Mouse (Mus musculus) retina, adult 2 months (tissue): ENCODE results near the gene Slc18a3.

Experiments used
- DNase-seq: peaks from one replicate; pipeline ENCODE4 v3.0.0-alpha.2; 2012; ENCODE audit warnings: low read depth, low spot score

Gene Slc18a3

DNA sequence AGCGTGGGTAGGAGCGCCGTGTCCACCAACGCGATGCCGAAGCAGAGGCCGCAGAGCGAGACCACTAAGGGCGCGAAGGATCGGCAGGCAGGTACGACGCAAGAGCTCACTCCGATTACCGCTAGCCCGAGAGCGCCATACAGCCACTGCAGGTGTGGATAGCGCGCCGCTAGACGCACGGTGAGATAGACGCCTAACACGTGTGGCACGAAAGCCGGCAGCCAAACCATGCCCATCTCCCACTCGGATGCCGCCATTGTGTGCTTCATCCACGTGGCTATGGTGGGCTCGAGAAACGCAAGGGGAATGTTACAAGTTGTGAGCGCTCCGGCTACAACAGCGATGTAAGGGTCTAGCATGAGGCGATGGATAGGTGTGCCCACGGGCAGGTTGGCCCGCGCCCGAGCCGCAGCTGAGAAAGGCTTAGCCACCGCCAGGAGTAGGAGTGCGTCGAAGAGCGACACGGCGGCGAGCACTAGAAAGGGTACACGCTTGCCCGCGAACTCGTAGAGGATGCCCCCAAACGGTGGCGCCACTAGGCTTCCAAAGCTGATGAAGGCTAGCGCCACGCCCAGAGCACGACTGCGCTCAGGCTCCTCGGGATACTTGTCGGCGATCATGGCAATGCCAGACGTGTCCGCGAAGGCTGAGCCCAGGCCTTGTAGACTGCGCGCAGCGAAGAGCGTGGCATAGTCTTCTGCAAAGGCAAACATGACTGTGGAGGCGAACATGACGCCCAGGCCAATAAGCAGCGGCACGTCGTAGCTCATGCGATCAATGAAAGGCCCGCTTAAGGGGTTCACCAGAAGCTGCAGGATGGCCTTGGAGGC is 1.2 kb downstream of the Slc18a3 start:
- DNase-seq: no peak

DNA sequence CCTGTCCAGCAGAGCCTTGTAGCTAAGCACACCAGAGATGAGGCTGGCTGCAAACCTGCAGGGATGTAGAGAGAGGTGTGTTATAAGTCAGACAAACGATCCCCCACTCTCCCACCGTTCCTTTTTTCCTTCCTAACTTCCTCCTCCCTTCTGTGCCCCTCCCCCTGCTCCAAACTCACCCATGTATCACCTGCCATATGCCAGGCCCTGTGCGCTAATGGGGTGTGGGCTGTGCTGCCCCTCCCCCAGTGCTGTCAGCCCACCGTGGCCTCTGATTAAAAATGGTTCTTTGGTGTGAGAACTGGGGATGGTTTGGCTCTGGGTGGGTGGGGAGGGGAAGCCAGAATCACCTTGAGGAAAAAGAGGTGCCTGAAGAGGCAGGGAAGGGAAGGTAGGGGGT is 12.1 kb downstream of the Slc18a3 start:
- DNase-seq: no peak

- DNase-seq: no peak
These were observed 17.7 kb downstream of the Slc18a3 start for GRCm38 (mm10) chr14:32446989-32447388.

DNA sequence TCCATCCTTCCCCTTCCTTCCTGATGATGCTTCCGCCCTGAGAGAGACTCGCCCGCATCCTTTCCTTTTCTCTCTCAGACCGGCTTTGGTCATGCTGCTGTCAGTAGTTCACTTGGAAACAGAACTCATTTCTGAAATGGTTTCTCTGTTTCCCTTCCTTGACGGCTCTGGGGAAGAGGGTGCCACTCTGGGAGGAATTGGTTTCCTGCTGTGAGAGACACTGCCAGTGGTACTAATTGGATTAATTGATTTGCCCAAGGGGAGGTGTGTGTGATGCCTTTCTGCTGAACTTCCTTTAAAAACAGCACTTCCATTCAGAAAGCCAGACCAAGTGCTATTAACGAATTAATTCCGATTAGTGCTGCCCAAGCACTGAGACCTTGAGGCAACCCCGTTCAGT is 21.2 kb downstream of the Slc18a3 start:
- no peak for DNase-seq

DNA sequence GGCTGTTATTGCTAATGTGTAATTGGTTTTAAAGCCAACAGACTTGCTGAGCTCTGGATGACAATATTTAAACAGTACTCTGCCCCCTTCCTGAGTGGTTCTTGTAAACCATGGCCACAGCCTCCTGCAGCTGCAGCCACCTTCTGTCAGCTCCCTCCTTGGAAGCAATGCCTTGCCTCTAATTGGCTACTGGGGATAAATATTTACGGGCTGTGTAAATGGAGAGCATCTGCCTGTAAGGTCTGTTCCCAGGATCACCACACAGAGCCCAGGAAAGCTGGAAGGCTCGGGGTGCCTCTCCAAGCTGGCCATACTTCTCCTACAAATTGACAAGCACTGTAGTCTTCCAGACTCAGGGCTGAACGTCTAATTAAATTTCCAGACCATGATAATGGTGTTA is 24.9 kb downstream of the Slc18a3 start:
- DNase-seq: no peak

GRCm38 (mm10) chr14:32439316-32439715 is 25.3 kb downstream of the Slc18a3 start:
- no peak for DNase-seq

DNA sequence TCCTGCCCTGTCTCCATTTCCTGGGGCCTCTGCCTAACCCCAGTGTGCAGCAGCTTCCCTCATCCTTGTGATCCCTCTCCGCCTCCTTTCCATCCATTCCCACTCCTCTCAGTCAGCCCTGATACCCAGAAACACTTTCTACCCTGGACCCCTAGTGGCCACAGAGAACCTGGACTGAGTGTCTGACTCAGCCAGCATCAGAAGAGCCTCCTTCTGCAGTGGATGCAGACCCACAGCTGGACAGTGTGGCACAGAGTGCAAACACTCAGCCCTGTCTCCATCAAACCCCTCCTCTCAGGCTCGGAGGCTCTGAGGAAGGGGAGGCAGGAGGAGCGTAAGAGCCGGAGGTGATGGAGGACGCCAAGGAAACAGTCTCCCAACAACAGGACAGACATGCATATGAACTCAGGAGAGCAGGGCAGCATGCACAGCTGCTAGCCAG is 27.3 kb downstream of the Slc18a3 start:
- DNase-seq: no peak

- no peak for DNase-seq
These were observed 35.5 kb downstream of the Slc18a3 start for GRCm38 (mm10) chr14:32429030-32429602.

DNA sequence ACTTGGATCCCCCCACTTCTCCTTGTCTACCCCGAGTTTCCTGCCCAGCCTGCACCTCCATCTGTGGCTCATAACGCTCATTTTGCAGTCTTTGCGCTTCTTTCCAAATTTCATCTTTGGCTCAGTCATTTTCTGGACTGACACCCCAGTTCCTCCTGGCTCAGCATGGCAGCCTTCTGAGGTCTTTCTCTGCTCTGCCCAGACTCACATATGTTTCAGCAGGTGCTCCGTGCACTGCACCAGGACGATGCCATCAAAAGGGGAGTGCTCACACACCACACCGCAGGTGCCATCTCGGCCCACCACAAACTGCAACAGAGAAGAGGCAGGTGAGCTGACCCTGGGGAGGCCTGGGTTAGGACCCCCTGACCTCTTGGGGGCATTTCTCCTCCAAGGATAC is 40.7 kb downstream of the Slc18a3 start:
- no peak for DNase-seq

- no peak for DNase-seq
These were observed 45.9 kb downstream of the Slc18a3 start for GRCm38 (mm10) chr14:32418747-32419146.
